Mouse (Mus musculus): Measurements from ENCODE around the gene Unc5a. TPM values are rescaled to one million over a fixed set of nuclear protein-coding genes. Genes with fewer than 3 reads are reported as not detected.

The Unc5a gene
- total RNA-seq, 2 experiments from 2014 or later, result 109 to 110 TPM

DNA sequence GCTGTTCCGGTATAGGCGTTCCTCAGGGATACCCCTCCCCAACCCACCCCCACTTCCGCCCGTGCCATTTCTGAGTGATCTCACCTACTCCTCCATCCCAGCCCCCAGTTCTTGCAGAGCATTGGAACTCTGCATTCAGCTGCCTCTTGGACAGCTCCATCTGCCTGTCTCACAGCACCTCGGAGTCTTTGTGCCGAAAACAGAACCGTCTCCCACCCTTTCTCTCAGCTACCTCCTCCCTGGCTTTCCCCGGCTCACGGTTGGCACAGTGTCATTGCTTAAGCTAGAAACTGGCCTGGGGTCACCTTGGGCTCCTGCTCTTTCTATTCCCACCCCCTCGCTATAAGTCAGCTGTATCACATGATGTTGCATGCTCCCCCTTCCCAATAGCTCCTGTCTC, 51.2 kb downstream of the Unc5a start:
- DNase-seq (ENCODE audit: low spot score in 2 of 2), result no peak

DNA sequence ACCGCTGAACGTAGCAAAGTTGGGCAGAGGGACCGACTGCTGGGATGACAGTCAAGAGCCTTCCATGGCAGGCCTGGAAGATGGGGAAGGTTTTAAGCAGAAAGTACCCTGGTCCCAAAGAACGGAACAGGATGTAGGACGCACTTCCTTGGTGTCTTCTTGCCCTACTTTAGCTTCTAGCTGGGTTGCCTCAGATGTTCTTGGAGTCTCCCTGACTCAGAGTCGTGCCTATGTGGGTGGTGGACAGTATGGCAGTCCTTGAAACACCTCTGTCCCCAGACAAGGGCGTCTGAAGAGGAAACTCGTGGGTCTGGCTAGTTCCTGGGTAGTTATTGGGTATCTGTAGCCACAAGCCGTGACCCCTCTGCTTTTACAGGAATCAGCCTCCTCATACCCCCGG, 52.9 kb downstream of the Unc5a start:
- DNase-seq (ENCODE audit: low spot score in 2 of 2), result no peak

DNA sequence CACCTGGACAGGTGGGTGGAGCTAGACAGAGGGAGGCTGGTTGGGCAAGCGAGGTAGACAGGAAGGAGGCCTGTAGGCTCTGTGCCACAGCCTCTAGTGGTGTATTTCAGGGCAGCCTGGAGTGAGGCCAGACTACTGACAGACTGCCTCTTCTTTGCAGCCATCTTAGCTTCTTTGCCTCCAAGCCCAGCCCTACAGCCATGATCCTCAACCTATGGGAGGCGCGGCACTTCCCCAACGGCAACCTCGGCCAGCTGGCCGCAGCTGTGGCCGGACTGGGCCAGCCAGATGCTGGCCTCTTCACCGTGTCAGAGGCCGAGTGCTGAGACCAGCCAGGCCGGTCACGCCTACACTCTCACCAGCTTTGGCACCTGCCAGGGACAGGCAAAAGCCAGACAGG, 55.4 kb downstream of the Unc5a start:
- no peak for DNase-seq (ENCODE audit: low spot score in 2 of 2)

DNA sequence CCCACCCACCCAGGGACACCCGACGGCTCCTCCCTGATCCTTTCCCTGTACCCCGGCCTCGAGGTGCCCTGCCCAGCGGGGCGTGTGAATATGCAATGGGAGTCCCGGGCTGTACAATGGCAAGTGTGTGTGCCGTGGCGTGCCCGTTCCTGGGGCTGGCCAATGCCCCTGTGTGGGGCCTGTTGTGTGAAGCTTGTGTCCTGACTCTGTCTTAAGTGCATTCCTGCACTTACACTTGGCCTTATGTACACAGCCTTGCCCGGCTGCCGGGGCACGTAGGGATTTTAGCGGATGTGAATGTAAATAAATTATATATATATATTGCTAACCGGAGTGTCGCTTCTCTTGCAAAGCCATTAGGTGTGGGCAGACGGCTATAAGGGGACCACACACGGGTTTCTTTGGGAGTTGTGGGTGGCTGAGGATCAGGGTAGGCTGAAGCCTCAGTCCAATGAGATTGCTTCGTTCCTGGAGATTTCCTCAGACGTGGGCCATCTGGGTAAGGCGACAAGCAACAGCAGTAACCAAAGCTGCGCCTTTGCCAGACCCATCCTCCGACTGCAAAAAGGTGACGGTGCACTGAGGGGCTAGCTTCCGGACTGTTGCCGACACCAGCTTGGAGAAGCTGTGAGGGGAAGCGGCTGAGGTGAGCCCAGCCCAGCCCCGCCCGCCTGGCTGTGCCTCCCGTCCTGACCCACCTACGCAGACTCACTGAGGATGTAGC, 56.6 kb downstream of the Unc5a start:
- no peak for DNase-seq (ENCODE audit: low spot score in 2 of 2)

- DNase-seq (ENCODE audit: low spot score in 2 of 2), result no peak
These were observed 57.2 kb downstream of the Unc5a start for GRCm38 (mm10) chr13:55006415-55006742.

DNA sequence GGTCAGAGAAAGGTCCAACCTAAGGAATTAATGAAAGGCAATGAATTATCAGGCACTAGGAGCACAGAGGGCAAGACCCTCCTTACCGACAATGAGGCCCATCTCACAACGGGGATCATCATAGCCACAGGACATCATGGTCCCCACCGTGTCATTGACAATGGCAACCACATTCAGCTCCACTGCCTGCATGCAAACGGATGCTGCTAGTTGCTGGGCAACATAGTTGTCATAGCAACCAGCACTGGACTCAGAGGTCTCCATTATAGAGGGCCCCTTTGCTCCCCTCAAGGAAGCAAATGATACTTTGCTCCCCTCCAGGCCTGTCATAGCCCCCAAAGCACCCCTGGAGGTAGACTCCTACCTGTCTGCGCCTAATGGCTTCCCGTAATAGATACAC, 59.4 kb downstream of the Unc5a start:
- DNase-seq (ENCODE audit: low spot score in 2 of 2), result no peak

- no peak for DNase-seq (ENCODE audit: low spot score in 2 of 2)
These were observed 61.9 kb downstream of the Unc5a start for GRCm38 (mm10) chr13:55011103-55011502.

- no peak for DNase-seq (ENCODE audit: low spot score in 2 of 2)
These were observed 62.8 kb downstream of the Unc5a start for GRCm38 (mm10) chr13:55011981-55012478.

GRCm38 (mm10) chr13:55013702-55014344, 64.6 kb downstream of the Unc5a start:
- no peak for DNase-seq (ENCODE audit: low spot score in 2 of 2)

- no peak for DNase-seq (ENCODE audit: low spot score in 2 of 2)
These were observed 65.2 kb downstream of the Unc5a start for GRCm38 (mm10) chr13:55014451-55014850.

DNA sequence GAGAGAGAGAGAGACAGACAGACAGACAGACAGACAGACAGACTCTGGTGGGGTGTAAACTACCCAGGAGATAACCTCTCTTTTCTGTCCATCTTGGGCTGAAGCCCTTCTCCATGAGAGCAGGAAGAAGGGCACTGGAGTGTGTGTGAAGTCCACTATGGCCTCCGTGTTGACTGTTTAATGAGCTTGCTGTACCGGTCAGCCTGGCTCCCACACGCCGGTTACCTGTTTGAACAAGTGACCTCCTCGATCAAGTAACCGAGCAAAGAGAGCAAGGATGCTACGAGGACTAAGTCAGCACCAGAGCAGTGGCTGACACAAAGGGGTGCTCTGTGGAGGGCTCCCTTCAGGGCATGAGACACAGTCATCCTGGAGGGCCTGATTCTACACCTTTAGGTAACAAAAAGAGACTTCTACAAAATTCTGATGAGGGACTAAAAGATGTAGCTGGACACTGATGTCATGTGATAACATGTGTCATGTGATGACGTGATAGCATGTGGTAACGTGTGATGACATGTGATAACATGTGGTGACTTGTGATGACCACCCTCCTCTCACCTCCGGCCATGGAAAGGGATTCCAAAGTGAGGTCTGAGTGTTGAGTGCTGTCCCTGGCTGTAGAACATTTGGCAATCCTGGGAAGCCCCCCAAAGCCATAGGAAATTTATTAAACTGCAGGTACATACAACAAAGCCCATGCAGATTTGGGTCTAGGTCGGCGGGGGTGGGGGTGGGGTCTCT, 68.1 kb downstream of the Unc5a start:
- DNase-seq (ENCODE audit: low spot score in 2 of 2), result no peak

GRCm38 (mm10) chr13:55017898-55018599, 68.8 kb downstream of the Unc5a start:
- DNase-seq (ENCODE audit: low spot score in 2 of 2), result no peak

DNA sequence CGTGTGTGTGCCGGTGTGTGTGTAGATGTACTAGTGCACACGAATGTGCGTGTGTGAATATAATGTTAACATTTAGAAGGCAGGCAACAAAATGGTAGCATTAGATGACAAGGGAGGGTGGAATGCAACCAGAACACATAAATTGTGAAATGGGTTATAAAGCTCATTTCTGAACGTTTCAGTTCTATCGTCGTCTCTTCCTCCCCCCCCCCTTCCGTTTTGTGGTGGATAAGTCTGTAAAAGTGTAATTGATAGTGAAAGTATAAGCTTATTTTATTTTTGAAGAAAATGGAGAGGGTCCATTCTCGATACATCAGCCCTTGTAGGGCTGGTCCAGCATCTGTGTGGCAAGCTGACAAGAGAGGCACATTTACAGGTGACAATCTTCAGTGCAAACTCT, 69.5 kb downstream of the Unc5a start:
- DNase-seq (ENCODE audit: low spot score in 2 of 2), result no peak

DNA sequence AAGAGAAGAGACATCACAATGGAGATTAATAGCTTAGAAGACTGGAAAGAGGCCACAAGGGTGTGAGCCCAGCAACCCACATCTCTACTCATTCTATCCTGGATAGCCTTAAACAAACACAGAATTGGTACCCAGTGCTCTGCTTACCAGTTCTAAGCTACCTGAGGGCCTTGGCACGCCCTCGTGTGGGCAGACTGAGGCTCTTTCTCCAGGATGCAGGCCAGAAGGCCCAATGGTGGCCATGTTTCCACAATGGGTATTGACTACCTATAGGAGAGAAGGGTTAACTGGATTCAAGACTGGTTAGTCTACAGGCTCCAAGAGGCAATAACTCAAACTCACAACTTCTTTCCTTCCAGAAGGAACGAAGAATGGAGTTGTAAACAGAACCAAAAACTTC, 70.0 kb downstream of the Unc5a start:
- no peak for DNase-seq (ENCODE audit: low spot score in 2 of 2)

DNA sequence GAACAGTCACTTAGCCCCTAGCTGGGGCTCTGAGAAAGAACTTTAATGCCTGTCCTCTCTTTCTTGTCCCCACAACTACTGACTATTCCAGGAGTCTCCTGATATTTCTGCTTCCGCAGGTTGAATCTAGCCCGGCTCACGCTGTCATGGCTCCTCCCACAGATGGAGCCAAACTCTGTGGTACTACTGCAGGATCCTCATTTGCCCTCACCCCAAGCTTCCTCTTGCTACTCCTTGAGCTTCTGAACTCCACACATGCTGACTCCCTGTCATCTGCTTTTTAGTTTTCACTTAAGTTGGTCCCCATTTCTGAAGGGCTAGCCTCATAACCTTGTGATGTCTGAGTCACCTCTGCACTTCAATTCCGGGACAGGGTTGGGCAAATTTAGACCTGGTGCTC, 70.8 kb downstream of the Unc5a start:
- no peak for DNase-seq (ENCODE audit: low spot score in 2 of 2)

DNA sequence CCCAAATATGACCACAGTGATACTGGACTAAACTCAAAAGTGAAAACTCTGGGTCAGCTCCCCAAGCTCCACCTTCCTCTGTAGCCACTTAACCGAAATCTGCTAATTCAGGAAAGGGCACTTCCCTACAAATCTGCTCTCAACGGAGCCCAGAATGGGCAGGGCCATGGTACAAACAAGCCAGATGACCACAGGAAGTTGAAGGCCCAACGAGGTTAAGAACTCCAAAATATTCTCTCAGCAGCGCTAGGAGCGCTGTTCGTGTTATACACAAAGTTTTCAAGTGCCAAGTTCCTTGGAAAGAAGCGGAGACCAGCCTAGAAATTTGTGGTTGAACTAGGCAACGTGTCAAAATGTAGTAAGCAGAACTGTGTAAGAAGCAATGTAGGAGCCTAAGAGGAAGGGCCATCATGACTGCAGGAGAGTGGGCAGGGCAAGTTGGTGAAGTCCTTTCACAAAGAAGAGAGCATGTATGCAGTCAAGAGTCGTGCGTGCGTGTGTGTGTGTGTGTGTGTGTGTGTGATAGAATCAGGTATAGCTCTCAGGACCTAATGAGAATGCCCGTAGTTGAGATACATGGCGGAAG, 72.1 kb downstream of the Unc5a start, which contains the start of gene Hk3:
TSS of gene Hk3 (minus strand) at position 192 of the 586 bp plus-strand sequence.
- DNase-seq (ENCODE audit: low spot score in 2 of 2), result no peak

- DNase-seq (ENCODE audit: low spot score in 2 of 2), result no peak
These were observed 73.0 kb downstream of the Unc5a start for GRCm38 (mm10) chr13:55022256-55022655.

- DNase-seq (ENCODE audit: low spot score in 2 of 2), result no peak
These were observed 73.5 kb downstream of the Unc5a start for GRCm38 (mm10) chr13:55022715-55023114.

GRCm38 (mm10) chr13:55024215-55024614, 75.0 kb downstream of the Unc5a start:
- no peak for DNase-seq (ENCODE audit: low spot score in 2 of 2)

- no peak for DNase-seq (ENCODE audit: low spot score in 2 of 2)
These were observed 90.8 kb downstream of the Unc5a start for GRCm38 (mm10) chr13:55040016-55040415.

DNA sequence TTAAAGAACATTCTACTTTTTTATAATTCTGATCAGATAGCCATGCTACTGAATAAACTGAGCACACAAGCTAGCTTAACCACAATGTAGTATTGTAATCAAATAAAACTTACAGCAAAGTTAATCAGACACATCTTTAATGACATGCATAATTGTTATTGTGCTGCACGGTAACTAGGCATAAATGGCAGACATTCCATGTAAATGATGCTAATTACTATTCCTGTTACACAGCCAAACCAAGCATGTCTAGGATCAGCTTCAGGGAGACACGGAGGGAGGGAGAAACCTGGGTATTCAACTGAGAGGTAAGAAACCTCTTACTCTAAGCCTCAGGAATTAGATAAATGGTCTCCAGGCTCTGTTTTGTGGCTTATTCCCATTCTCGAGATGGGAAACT, 98.5 kb downstream of the Unc5a start:
- no peak for DNase-seq (ENCODE audit: low spot score in 2 of 2)

Measured in layer of hippocampus, postnatal 14 days (tissue).